Mouse (Mus musculus) midbrain, postnatal 0 days (tissue): Measurements from ENCODE around the gene St7. TPM values are rescaled to one million over a fixed set of nuclear protein-coding genes. Genes with fewer than 3 reads are reported as not detected.

Experiments used
- ATAC-seq: fragments of 200-750 bp; cut with Nextera tagmentation; 2 replicates; pipeline ENCODE4 v1.8.0; 2017; ENCODE audit warnings: moderate number of reproducible peaks, mild to moderate bottlenecking, moderate TSS enrichment, moderate library complexity; ENCODE audit not compliant: low FRiP score
- DNase-seq: peaks from one replicate; pipeline ENCODE4 v3.0.0-alpha.2; 2015; ENCODE audit warnings: low spot score
- H3K27ac ChIP-seq: fragments of 300-500 bp; sonication (generic); 2 replicates; pipeline ENCODE4 v1.5.1; 2014; ENCODE audit warnings: low read depth, mild to moderate bottlenecking, low read length, mixed read lengths
- H3K27me3 ChIP-seq: fragments of 300-500 bp; sonication (generic); 2 replicates; pipeline ENCODE4 v1.6.1; 2014; ENCODE audit warnings: low read length, control low read depth, mixed read lengths; ENCODE audit not compliant: insufficient read depth
- H3K36me3 ChIP-seq: fragments of 300-500 bp; sonication (generic); 2 replicates; pipeline ENCODE4 v1.6.1; 2014; ENCODE audit warnings: low read length, control low read depth, mixed read lengths; ENCODE audit not compliant: insufficient read depth
- H3K4me1 ChIP-seq: fragments of 300-500 bp; sonication (generic); 2 replicates; pipeline ENCODE4 v1.6.1; 2014; ENCODE audit warnings: mild to moderate bottlenecking, control low read depth, antibody characterized with exemption, low read length, mixed read lengths; ENCODE audit not compliant: insufficient read depth
- H3K4me2 ChIP-seq: fragments of 300-500 bp; sonication (generic); 2 replicates; pipeline ENCODE4 v1.6.1; 2014; ENCODE audit warnings: low read depth, mild to moderate bottlenecking, low read length, mixed read lengths; ENCODE audit not compliant: poor library complexity, severe bottlenecking
- H3K4me3 ChIP-seq: fragments of 300-500 bp; sonication (generic); 2 replicates; pipeline ENCODE4 v1.5.1; 2014; ENCODE audit warnings: low read depth, mild to moderate bottlenecking, low read length, moderate library complexity
- H3K9ac ChIP-seq: fragments of 300-500 bp; sonication (generic); replicated peaks from 2 replicates; pipeline ENCODE4 v1.6.1; 2014; ENCODE audit warnings: mild to moderate bottlenecking, low read length, moderate library complexity, mixed read lengths; ENCODE audit not compliant: poor library complexity, severe bottlenecking
- H3K9me3 ChIP-seq: fragments of 300-500 bp; sonication (generic); 2 replicates; pipeline ENCODE4 v1.6.1; 2016; ENCODE audit warnings: low read length, control low read depth
- CTCF ChIP-seq: IDR thresholded peaks from 2 replicates; pipeline ENCODE4 v1.5.1; 2016; ENCODE audit warnings: antibody characterized with exemption, mild to moderate bottlenecking
- WGBS: fragments of 180-500 bp; shearing (Covaris S2); extraction: QIAGEN DNeasy Blood & Tissue Kit; methylation state at CpG from one replicate; pipeline ENCODE4 v1.1.7; 2014; 5-methylcytosine and 5-hydroxymethylcytosine counted together
- polyA plus RNA-seq: library from polyadenylated mRNA; unstranded; fragments of >200 nt; fragmentation: Nextera tagmentation; extraction: Ambion mirVana; gene quantifications from 2 replicates; pipeline ENCODE4 v1.2.1, GENCODE M21; 2015
- total RNA-seq: library from RNA; depleted of rRNA; stranded (reverse); fragments of >200 nt; gene quantifications from 2 replicates; pipeline ENCODE4 v1.2.3, GENCODE M21; 2014

The St7 gene
- total and polyA plus RNA-seq, 2 experiments from 2014 or later: 39.4 to 69.5 TPM

- 87% methylated on average over 6 of the region's 6 CpGs for WGBS
- Histone ChIP-seq H3K4me3 (no peak overlapping the region), H3K36me3 (no peaks in the 10 kb centered on the region), H3K9me3 (0 out of 2 replicates have a peak, but pooled peaks cover 2% of the 10 kb centered on the region), H3K4me1 (no peaks in the 10 kb centered on the region), H3K4me2 (no peak overlapping the region), H3K9ac (no peak overlapping the region), H3K27ac (no peak overlapping the region), H3K27me3 (no peaks in the 10 kb centered on the region)
- DNase-seq (no peak), ATAC-seq (no peak)
- TF ChIP-seq CTCF: no peak
These were observed 12.3 kb upstream of the St7 start for GRCm38 (mm10) chr6:17680266-17680925.

GRCm38 (mm10) chr6:17681810-17682209 is 10.9 kb upstream of the St7 start:
- no peak overlapping the region for H3K9ac ChIP-seq
- H3K9me3 ChIP-seq: 0 out of 2 replicates have a peak, but pooled peaks cover 2% of the 10 kb centered on the region
- no peak overlapping the region for H3K4me3 ChIP-seq
- H3K27me3 ChIP-seq: no peaks in the 10 kb centered on the region
- H3K4me1 ChIP-seq: no peaks in the 10 kb centered on the region
- no peaks in the 10 kb centered on the region for H3K36me3 ChIP-seq
- 98% methylated on average over 8 of the region's 8 CpGs for WGBS
- ATAC-seq: 0 out of 2 replicates have a peak, but pooled peaks have one; percentile 13
- no peak for DNase-seq
- no peak overlapping the region for H3K4me2 ChIP-seq
- TF ChIP-seq CTCF: no peak
- no peak overlapping the region for H3K27ac ChIP-seq

- Histone ChIP-seq H3K4me1 (no peaks in the 10 kb centered on the region), H3K4me3 (no peak overlapping the region), H3K27me3 (no peaks in the 10 kb centered on the region), H3K4me2 (no peak overlapping the region), H3K36me3 (no peaks in the 10 kb centered on the region), H3K9ac (no peak overlapping the region), H3K27ac (no peak overlapping the region), H3K9me3 (no peaks in the 10 kb centered on the region)
- WGBS: 85% methylated on average over 5 of the region's 5 CpGs
- DNase-seq: no peak
- ATAC-seq: no peak
- TF ChIP-seq CTCF: no peak
These were observed 4.1 kb upstream of the St7 start for GRCm38 (mm10) chr6:17688676-17689075.

GRCm38 (mm10) chr6:17693726-17694549 is 1.2 kb downstream of the St7 start:
- H3K9ac ChIP-seq: peak overlapping the region; percentile 77
- ATAC-seq (peak; percentile 82), DNase-seq (peak; percentile 60)
- no peaks in the 10 kb centered on the region for H3K9me3 ChIP-seq
- peak overlapping the region; percentile 85 for H3K4me3 ChIP-seq
- WGBS: under 1% methylated on average over 76 of the region's 97 CpGs
- H3K4me1 ChIP-seq: no peaks in the 10 kb centered on the region
- no peaks in the 10 kb centered on the region for H3K27me3 ChIP-seq
- no peaks in the 10 kb centered on the region for H3K36me3 ChIP-seq
- peak overlapping the region; percentile 87 for H3K4me2 ChIP-seq
- TF ChIP-seq CTCF: no peak
- peak overlapping the region; percentile 68 for H3K27ac ChIP-seq

- DNase-seq: peak; percentile 65
- H3K4me1 ChIP-seq: no peaks in the 10 kb centered on the region
- H3K9ac ChIP-seq: peak overlapping the region; percentile 77
- no peaks in the 10 kb centered on the region for H3K9me3 ChIP-seq
- peak; percentile 86 for ATAC-seq
- H3K36me3 ChIP-seq: no peaks in the 10 kb centered on the region
- peak overlapping the region; percentile 87 for H3K4me2 ChIP-seq
- WGBS: under 1% methylated on average over 31 of the region's 46 CpGs
- peak; percentile 52 for TF ChIP-seq CTCF
- H3K4me3 ChIP-seq: peak overlapping the region; percentile 85
- no peaks in the 10 kb centered on the region for H3K27me3 ChIP-seq
- peak overlapping the region; percentile 68; the same call in 1 of the 2 replicates for H3K27ac ChIP-seq
These were observed 1.8 kb downstream of the St7 start for GRCm38 (mm10) chr6:17694550-17694951.

GRCm38 (mm10) chr6:17696321-17696734 is 3.6 kb downstream of the St7 start:
- H3K9me3 ChIP-seq: no peaks in the 10 kb centered on the region
- ATAC-seq (no peak), DNase-seq (peak; percentile 71)
- H3K27me3 ChIP-seq: no peaks in the 10 kb centered on the region
- no peaks in the 10 kb centered on the region for H3K4me1 ChIP-seq
- no peaks in the 10 kb centered on the region for H3K36me3 ChIP-seq
- H3K4me2 ChIP-seq: no peak overlapping the region
- WGBS: 41% methylated on average over 5 of the region's 5 CpGs
- TF ChIP-seq CTCF: peak; percentile 79
- no peak overlapping the region for H3K9ac ChIP-seq
- H3K4me3 ChIP-seq: no peak overlapping the region
- H3K27ac ChIP-seq: no peak overlapping the region
